Mouse (Mus musculus): Measurements from ENCODE around the gene Ripply1.

- TF ChIP-seq POLR2A (IDR thresholded peaks at IDR 0.05; ENCODE audit: borderline replicate concordance, control insufficient read depth, low read depth, low read length) (no peak), CTCF (IDR thresholded peaks at IDR 0.05; ENCODE audit: control insufficient read depth, insufficient read depth, low read length) (no peak)
Measured at GRCm38 (mm10) chrX:139825402-139825801, 43.2 kb upstream of the Ripply1 start.
